8 mouse cellular contexts compared by ENCODE assay signal in the genomic region with DNA sequence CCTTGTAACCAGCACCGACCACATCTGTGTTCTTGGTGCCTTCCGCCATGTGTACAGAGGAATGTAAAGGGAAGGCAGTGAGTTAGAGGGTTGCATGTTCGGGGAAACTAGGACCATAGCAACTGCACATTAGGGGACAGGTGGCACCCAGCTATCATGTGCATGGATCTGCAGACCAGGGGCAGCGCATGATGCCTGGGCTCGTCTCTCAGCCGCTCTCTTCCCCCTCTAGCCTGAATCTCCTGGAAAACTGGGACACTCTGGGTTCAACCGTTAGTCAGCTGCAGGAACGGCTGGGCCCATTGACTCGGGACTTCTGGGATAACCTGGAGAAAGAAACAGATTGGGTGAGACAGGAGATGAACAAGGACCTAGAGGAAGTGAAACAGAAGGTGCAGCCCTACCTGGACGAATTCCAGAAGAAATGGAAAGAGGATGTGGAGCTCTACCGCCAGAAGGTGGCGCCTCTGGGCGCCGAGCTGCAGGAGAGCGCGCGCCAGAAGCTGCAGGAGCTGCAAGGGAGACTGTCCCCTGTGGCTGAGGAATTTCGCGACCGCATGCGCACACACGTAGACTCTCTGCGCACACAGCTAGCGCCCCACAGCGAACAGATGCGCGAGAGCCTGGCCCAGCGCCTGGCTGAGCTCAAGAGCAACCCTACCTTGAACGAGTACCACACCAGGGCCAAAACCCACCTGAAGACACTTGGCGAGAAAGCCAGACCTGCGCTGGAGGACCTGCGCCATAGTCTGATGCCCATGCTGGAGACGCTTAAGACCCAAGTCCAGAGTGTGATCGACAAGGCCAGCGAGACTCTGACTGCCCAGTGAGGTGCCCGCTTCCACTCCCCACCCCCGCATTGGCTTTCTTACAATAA. TPM values are rescaled to one million over a fixed set of nuclear protein-coding genes. Genes with fewer than 3 reads are reported as not detected.
DNase-seq lines count a peak whose midpoint lies in the region; ATAC-seq and TF ChIP-seq lines count a peak whose summit lies in the region.

No protein-coding gene starts in this region.

- no peaks in the 10 kb centered on the region for H3K36me3 ChIP-seq in forebrain, postnatal 0 days (ENCODE audit: insufficient read depth)

- peak overlapping the region; percentile 53 for H3K9ac ChIP-seq in forebrain, postnatal 0 days

- 14% methylated on average over 37 of the region's 37 CpGs for WGBS in forebrain, postnatal 0 days
- WGBS in lung, adult 2 months = 16% methylated on average over 37 of the region's 37 CpGs

- peak overlapping the region; percentile 50; the same call in 1 of the 2 replicates for H3K27ac ChIP-seq in forebrain, postnatal 0 days (ENCODE audit: low read depth, low read length)
- H3K27ac ChIP-seq in layer of hippocampus, adult 2 months = peak overlapping the region; percentile 72; the same call in 1 of the 2 replicates

- H3K4me3 ChIP-seq in forebrain, postnatal 0 days (ENCODE audit: low read depth, low read length) = peak overlapping the region; percentile 43
- peak overlapping the region; percentile 44 for H3K4me3 ChIP-seq in layer of hippocampus, adult 2 months
- H3K4me3 ChIP-seq in lung, adult 2 months (replicated peaks; ENCODE audit: extremely low read depth, low read depth, low read length) = peak overlapping the region; percentile 33

- TF ChIP-seq POLR2A in lung, adult 2 months (IDR thresholded peaks at IDR 0.05; ENCODE audit: borderline replicate concordance, extremely low read depth, low read depth, low read length) = no peak

- H3K9me3 ChIP-seq in forebrain, postnatal 0 days (ENCODE audit: low read length) = no peaks in the 10 kb centered on the region

- peak; percentile 96 for DNase-seq in ES-CJ7 (ENCODE audit: low read depth, low spot score)
- peak; percentile 92 for DNase-seq in cerebellum, adult 11 months
- DNase-seq in forebrain, postnatal 0 days = peak; percentile 96
- DNase-seq in heart, postnatal 4 days = peak; percentile 89
- peak; percentile 85 to 90 for DNase-seq in layer of hippocampus, adult 2 months (ENCODE audit: low spot score in 2 of 2)
- peak; percentile 72 for DNase-seq in lung, adult 2 months
- peak; percentile 85 for DNase-seq in ovary, postnatal 14 days (ENCODE audit: low spot score)
- peak; percentile 35 to 59 for DNase-seq in thymus, postnatal 10 days (ENCODE audit: low spot score in 2 of 2)

- peak; percentile 91 for TF ChIP-seq CTCF in forebrain, postnatal 0 days (IDR thresholded peaks at IDR 0.05; ENCODE audit: low read depth)
- peak; percentile 90 for TF ChIP-seq CTCF in layer of hippocampus, adult 2 months (conservative IDR thresholded peaks at IDR 0.05)
- TF ChIP-seq CTCF in lung, adult 2 months (IDR thresholded peaks at IDR 0.05; ENCODE audit: insufficient read depth, low read length) = peak; percentile 59

- no peaks in the 10 kb centered on the region for H3K4me1 ChIP-seq in forebrain, postnatal 0 days (ENCODE audit: insufficient read depth)
- H3K4me1 ChIP-seq in lung, adult 2 months (ENCODE audit: control insufficient read depth, insufficient read depth, low read length) = peaks cover 3% of the 10 kb centered on the region; the same call in 1 of the 2 replicates

- H3K4me2 ChIP-seq in forebrain, postnatal 0 days (ENCODE audit: low read depth) = peak overlapping the region; percentile 68

- H3K27me3 ChIP-seq in forebrain, postnatal 0 days (ENCODE audit: insufficient read depth, low read length) = no peaks in the 10 kb centered on the region

- peak; percentile 99 for ATAC-seq in forebrain, postnatal 0 days

RNA-seq across cellular contexts. Expression of a gene that starts 1.4 kb away (rescaled TPM):
- total RNA-seq in forebrain, postnatal 0 days (2014; rRNA removed) = 1.1 and 1.4 TPM in 2 replicates
- polyA plus RNA-seq in forebrain, postnatal 0 days (2015; fragmentation: Nextera tagmentation; extraction: Ambion mirVana) = 2.3 and 3.0 TPM in 2 replicates
- under 1 TPM; 0.45 to 0.61 TPM for total RNA-seq in heart, postnatal 4 days (2021)
- not detected for total RNA-seq in layer of hippocampus, adult 2 months (2021)
- 2.0 and 3.2 TPM in 2 replicates for polyA plus RNA-seq in lung, adult 2 months (2012; rRNA removed)

RNA-seq across cellular contexts. Expression of a gene that starts 5.6 kb away (rescaled TPM):
- not detected in 2 replicates for total RNA-seq in forebrain, postnatal 0 days (2014; rRNA removed)
- 0.44 TPM in 1 of 2 replicates, not detected in the other for polyA plus RNA-seq in forebrain, postnatal 0 days (2015; fragmentation: Nextera tagmentation; extraction: Ambion mirVana)
- total RNA-seq in heart, postnatal 4 days (2021) = not detected
- 1 to 10 TPM in 1 of 2 experiments, not detected in 1; 1.0 TPM for total RNA-seq in layer of hippocampus, adult 2 months (2021)
- 1.8 and 2.6 TPM in 2 replicates for polyA plus RNA-seq in lung, adult 2 months (2012; rRNA removed)

RNA-seq across cellular contexts. Expression of a gene that starts 10.7 kb away (rescaled TPM):
- 0.31 TPM in 1 of 2 replicates, not detected in the other for total RNA-seq in forebrain, postnatal 0 days (2014; rRNA removed)
- polyA plus RNA-seq in forebrain, postnatal 0 days (2015; fragmentation: Nextera tagmentation; extraction: Ambion mirVana) = not detected in 2 replicates
- total RNA-seq in heart, postnatal 4 days (2021) = not detected
- not detected for total RNA-seq in layer of hippocampus, adult 2 months (2021)
- 0.09 and 0.30 TPM in 2 replicates for polyA plus RNA-seq in lung, adult 2 months (2012; rRNA removed)

RNA-seq across cellular contexts. Expression of a gene that starts 38.6 kb away (rescaled TPM):
- total RNA-seq in forebrain, postnatal 0 days (2014; rRNA removed) = not detected in 2 replicates
- polyA plus RNA-seq in forebrain, postnatal 0 days (2015; fragmentation: Nextera tagmentation; extraction: Ambion mirVana) = not detected in 2 replicates
- not detected for total RNA-seq in heart, postnatal 4 days (2021)
- not detected for total RNA-seq in layer of hippocampus, adult 2 months (2021)
- polyA plus RNA-seq in lung, adult 2 months (2012; rRNA removed) = 0.25 and 0.67 TPM in 2 replicates

RNA-seq across cellular contexts. Expression of a gene that starts 43.1 kb away (rescaled TPM):
- 34.3 and 44.1 TPM in 2 replicates for total RNA-seq in forebrain, postnatal 0 days (2014; rRNA removed)
- polyA plus RNA-seq in forebrain, postnatal 0 days (2015; fragmentation: Nextera tagmentation; extraction: Ambion mirVana) = 49.1 and 56.0 TPM in 2 replicates
- total RNA-seq in heart, postnatal 4 days (2021) = 10 to 100 TPM; 19.3 to 23.5 TPM
- 10 to 100 TPM; 34.4 to 41.1 TPM for total RNA-seq in layer of hippocampus, adult 2 months (2021)
- polyA plus RNA-seq in lung, adult 2 months (2012; rRNA removed) = 15.4 and 16.2 TPM in 2 replicates

Comparison
In these comparisons a context has a peak if more than half of its experiments do, and no peak if none do; other contexts are left out.
1. Peak in every context shown above with its lines: DNase-seq, ATAC-seq, H3K4me3 ChIP-seq and H3K27ac ChIP-seq.